Mouse (Mus musculus): ENCODE results near the gene Dnajc3.
"Not testable (repeated sequence)": the region's sequence is repeated elsewhere in the genome, so short reads cannot be mapped to it uniquely, and the experiment has no call there.

Gene Dnajc3

DNA sequence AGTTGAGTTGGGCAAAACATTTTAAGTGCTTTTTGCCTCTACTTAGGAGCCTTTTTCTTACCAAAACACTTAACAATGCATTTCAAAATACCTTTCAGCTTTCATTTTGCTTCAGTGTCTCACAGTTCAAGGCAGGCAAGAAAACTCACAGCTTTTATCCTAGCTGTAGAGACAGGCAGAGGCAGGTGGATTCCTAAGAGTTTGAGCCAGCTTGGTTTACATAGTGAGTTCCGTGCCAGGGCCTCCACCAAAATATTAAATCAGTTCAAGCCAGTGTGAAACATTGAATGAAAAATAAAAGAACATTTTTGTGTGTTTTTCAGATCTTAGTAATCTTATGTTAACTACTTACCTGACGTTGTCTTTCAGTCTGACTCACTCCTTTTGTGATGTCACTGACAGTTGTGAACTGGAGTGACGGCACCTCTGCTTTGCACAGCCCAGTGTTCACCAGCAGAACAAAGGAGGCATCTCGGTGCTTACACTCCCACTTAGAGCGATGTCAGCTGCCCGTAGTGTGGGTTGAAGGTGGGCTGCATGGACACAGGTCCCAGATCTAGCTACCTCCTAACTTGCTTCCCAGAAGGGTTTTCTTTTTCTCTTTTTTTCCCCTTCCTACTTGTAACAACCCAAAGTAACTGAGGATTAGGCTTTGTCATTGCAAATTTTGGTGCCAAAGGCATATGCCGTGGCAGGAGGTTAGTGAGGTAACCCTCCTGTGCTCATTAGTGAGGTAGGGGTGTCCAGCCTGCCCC lies 42.0 kb downstream of the Dnajc3 start:
- in situ Hi-C loops (cut with MboI; ENCODE audit: unreplicated experiment in 2 of 2), result no loop called here

DNA sequence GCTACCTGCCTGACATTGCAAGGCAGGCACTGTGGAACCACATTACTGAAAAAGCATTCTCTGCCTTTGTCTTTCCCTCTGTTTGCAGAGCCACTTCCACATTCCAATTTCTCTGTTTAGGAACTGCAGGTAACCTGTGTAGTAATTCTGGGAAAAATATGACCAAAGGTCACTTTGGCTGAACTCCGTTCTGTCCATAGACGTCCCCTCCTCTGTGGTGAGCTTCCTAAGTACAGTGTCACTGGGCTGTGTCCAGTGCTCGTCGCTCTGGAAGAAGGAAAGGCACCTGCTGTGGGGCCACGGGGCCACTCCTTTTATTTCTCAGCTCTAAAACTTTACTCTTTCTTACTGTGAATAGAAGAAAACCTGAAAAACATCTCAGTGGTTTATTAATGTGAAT lies 42.6 kb downstream of the Dnajc3 start:
- in situ Hi-C loops (cut with MboI; ENCODE audit: unreplicated experiment in 2 of 2), result no loop called here

DNA sequence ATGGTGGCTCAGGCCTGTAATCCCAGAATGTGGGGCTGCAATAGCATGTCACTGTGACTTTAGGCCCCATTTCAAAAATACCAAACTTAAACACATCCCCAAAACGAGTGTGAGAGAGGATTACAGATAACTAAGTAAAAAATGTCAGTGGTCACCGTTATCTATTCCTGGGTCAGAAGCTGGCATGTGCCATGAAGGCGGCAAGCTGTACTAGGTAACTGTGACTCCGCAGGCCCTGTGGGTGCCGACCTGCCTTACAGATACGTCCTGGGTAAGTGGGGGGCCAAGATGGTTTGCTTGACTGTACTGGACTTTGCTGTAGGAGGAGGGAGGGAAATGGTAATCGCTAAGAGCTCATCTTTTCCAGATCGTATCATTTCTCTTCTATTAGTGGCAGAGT lies 43.1 kb downstream of the Dnajc3 start:
- in situ Hi-C loops (cut with MboI; ENCODE audit: unreplicated experiment in 2 of 2), result no loop called here

DNA sequence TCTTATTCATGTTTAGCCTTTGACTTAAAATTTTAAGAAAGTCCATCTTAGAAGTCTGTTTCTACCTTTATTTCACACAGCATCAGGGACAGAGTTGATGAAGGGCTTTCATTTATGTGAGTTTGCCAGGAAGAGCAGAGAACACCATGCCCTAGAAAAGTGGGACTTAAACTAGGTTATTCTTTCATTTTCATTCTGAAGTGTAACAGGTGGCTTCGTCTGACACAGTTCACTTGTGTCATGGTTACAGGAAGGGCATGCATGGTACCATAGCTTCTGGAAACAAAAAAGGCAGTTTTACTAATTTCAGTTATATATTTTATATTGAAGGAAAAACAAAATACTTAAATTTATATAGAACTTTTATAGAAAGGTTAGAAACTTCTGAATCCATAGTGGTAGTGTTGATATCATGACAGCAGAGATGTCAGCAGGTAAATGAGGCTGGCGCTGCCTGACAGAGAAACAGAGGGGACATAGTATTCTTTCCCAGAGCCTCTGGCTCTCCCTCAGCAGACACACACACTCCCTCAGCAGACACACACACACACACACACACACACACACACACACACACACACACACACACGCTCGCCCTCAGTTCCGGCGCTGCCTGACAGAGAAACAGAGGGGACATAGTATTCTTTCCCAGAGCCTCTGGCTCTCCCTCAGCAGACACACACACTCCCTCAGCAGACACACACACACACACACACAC lies 44.1 kb downstream of the Dnajc3 start:
- in situ Hi-C loops (cut with MboI; ENCODE audit: unreplicated experiment in 2 of 2), result not testable (repeated sequence)

GRCm38 (mm10) chr14:118982429-118983045 lies 44.8 kb downstream of the Dnajc3 start:
- in situ Hi-C loops (cut with MboI; ENCODE audit: unreplicated experiment in 2 of 2), result not testable (repeated sequence)

GRCm38 (mm10) chr14:118983396-118983795 lies 45.6 kb downstream of the Dnajc3 start:
- in situ Hi-C loops (cut with MboI; ENCODE audit: unreplicated experiment in 2 of 2), result no loop called here

DNA sequence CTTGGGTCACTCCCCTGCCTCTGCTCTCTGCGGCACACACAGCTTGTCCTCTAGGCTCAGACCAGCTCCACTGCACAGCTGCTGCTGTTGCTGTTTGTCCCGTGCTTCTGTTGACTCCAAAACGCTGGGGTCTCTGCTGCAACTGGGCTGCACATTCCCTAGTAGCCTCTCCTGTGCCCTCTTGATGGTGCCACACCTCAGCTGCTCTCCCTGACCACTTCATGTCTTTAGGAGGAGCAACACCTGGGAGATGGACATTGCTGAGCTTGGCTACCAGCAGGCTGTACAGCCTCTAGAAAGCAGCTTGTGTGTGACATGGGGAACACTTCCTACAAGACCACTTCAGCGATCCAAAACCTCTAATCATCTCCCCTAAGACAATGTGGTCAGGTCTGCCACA lies 46.4 kb downstream of the Dnajc3 start:
- in situ Hi-C loops (cut with MboI; ENCODE audit: unreplicated experiment in 2 of 2), result no loop called here

- in situ Hi-C loops (cut with MboI; ENCODE audit: unreplicated experiment in 2 of 2), result loop anchor here (5.0 kb wide), 3 partner anchors 40 to 75 kb away; no protein-coding TSS in a partner anchor
These were observed 49.1 kb downstream of the Dnajc3 start for GRCm38 (mm10) chr14:118986653-118987522.

DNA sequence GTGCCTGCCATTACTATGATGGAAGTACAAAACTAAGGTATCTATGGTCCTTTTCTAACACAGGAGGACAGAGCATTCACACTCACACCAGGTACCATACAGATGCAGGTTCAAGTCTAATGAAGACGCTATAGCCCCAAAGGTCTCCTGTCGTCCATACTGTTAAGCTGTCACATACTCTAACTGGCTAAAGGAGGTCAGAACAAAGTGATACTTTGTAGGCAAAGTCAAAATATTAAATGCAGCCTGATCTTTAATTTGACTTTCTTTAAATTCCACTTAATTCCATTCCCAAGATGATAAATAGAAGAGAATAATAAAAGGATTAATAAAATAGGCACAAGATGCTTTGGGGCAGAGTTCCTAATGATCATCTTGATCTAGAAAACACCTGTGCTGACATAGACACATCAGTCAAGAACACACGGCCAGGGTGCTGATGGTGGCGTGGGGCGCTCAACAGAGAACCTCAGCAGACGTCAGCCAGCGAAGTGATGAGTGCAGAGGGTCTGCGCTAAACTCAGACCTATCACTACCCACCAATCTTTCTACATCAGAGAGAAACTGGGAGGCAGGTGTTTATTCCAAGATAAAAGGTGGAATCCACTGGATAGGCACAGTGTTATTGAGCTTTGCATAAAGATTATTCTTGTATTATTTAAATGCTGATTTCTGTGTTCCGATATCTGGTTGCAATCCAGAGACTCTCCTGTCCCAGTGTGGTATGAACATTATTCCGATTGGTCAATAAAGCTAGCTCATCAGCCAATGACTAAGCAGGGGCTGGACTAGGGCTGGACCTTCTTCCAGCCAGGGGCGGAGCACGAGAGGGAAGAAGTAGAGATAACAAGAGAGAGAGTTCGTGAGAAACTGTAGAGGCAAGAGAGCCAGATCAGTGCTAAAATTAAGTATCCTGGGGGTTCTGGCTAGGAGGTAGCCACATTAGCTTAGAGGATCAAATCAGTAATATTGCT lies 50.0 kb downstream of the Dnajc3 start:
- in situ Hi-C loops (cut with MboI; ENCODE audit: unreplicated experiment in 2 of 2), result loop anchor here (5.0 kb wide), 3 partner anchors 39 to 76 kb away; no protein-coding TSS in a partner anchor

GRCm38 (mm10) chr14:118995226-118995925 lies 57.6 kb downstream of the Dnajc3 start:
- in situ Hi-C loops (cut with MboI; ENCODE audit: unreplicated experiment in 2 of 2), result no loop called here

GRCm38 (mm10) chr14:119003320-119003719 lies 65.5 kb downstream of the Dnajc3 start:
- in situ Hi-C loops (cut with MboI; ENCODE audit: unreplicated experiment in 2 of 2), result loop anchor here (10.0 to 25.0 kb wide), 5 partner anchors 866 to 1909 kb away; partner anchors contain the start of genes Gpr180 (in 1 of the 2), Ipo5 (in 1 of the 2), Mbnl2 (in 1 of the 2) and Tgds (in 1 of the 2)

GRCm38 (mm10) chr14:119005834-119006233 lies 68.1 kb downstream of the Dnajc3 start:
- in situ Hi-C loops (cut with MboI; ENCODE audit: unreplicated experiment in 2 of 2), result loop anchor here (10.0 to 25.0 kb wide), 5 partner anchors 869 to 1906 kb away; partner anchors contain the start of genes Gpr180 (in 1 of the 2), Ipo5 (in 1 of the 2), Mbnl2 (in 1 of the 2) and Tgds (in 1 of the 2)

DNA sequence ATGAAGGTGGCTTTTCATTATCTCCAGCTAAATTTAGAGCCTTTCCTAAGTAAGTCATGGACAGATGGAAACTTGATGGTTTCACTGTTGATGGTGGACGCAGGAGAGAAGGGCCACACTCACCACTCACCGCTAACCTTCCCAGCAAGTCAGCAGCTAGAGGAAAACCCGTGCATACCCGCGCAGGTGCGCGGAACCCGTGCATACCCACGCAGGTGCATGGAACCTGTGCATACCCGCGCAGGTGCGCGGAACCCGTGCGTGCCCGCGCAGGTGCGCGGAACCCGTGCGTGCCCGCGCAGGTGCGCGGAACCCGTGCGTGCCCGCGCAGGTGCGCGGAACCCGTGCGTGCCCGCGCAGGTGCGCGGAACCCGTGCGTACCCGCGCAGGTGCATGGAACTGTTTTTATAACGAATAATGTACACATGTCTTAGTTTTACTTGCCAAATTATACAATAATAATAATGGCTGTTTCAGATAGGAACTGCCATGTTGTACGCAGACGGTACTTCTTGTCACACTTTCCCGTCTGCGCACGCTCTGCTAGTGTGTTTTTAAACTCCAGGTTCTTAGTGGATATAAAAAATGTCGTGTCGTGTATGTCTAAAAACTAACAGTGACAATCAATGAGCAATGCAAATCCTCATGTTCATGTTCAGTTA lies 68.8 kb downstream of the Dnajc3 start:
- in situ Hi-C loops (cut with MboI; ENCODE audit: unreplicated experiment in 2 of 2), result loop anchor here (10.0 to 25.0 kb wide), 5 partner anchors 869 to 1906 kb away; partner anchors contain the start of genes Gpr180 (in 1 of the 2), Ipo5 (in 1 of the 2), Mbnl2 (in 1 of the 2) and Tgds (in 1 of the 2)

DNA sequence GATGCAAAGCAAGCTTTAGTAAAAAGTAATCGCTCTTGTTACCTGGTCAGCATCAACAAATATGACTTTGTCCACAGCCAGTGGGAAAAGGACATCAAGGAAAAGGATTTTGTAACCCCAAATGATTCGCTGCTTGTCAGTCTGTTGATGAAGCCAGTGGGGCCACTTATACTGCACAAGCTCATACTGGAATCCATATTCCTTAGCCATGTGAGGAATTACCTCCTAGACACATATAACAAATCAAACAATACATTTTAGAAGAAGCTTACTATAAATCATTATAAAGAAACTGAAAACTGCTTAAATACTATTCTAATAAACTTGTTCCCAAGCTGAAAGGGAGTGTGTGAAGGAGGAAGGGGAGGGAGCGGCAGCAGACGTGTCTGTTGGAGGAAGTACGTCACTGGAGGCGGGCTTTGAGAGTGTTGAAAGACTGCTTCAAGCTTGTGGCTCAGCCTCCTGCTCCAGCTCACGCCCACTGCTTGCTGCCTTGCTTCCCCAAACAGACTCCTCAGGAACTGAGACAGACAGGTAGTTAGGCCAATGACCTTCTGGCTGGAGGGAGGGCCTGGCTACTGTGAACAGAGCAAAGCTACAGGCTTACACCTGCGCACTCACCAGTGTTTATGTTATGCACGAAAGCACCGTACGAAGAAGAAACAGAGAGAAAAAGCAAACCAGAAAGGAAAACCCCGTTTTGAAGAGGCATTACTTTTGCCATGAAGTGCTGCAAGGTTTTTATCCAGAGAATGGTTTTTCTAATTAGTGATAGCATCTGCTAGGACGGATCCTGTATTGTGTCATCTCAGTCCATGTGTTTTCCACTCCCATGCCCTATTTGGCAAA lies 69.6 kb downstream of the Dnajc3 start:
- in situ Hi-C loops (cut with MboI; ENCODE audit: unreplicated experiment in 2 of 2), result loop anchor here (10.0 to 25.0 kb wide), 5 partner anchors 870 to 1905 kb away; partner anchors contain the start of genes Gpr180 (in 1 of the 2), Ipo5 (in 1 of the 2), Mbnl2 (in 1 of the 2) and Tgds (in 1 of the 2)

- in situ Hi-C loops (cut with MboI; ENCODE audit: unreplicated experiment in 2 of 2), result loop anchor here (10.0 to 25.0 kb wide), 5 partner anchors 871 to 1904 kb away; partner anchors contain the start of genes Gpr180 (in 1 of the 2), Ipo5 (in 1 of the 2), Mbnl2 (in 1 of the 2) and Tgds (in 1 of the 2)
These were observed 70.3 kb downstream of the Dnajc3 start for GRCm38 (mm10) chr14:119008031-119008590.

DNA sequence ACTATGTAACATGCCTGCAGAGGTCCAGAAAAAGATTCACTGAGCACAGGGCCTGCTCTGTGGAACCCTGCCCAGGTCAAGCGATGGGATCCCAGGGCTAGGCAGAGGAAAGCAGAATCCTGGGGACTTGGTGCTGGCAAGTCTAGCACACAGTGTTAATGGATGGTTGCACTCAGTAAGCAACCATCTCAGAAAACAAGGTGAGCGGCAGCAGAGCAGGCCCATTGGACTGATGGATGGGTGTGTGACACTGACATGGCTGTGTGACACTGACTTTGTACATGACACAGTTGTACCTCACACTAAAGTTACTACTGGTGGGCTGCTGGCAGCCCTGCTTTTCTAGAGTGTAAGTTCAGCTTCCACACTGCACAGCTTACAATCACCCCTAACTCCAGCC lies 71.8 kb downstream of the Dnajc3 start:
- in situ Hi-C loops (cut with MboI; ENCODE audit: unreplicated experiment in 2 of 2), result loop anchor here (10.0 to 25.0 kb wide), 5 partner anchors 872 to 1903 kb away; partner anchors contain the start of genes Gpr180 (in 1 of the 2), Ipo5 (in 1 of the 2), Mbnl2 (in 1 of the 2) and Tgds (in 1 of the 2)

Measured in v-Abl transformed pro-B cells (cell line).